Mouse (Mus musculus): ENCODE measurements around the gene Farsb. TPM values are rescaled to one million over a fixed set of nuclear protein-coding genes. Genes with fewer than 3 reads are reported as not detected.

Gene Farsb
- total RNA-seq, 2 experiments from 2014 or later = 45.7 to 50.4 TPM

Other genes starting within 250 kb of the Farsb start
- gene Sgpp2, start 178.6 kb downstream of the Farsb start, total RNA-seq (2021) = not detected
- gene Mogat1, start 22.1 kb upstream of the Farsb start, total RNA-seq (2021) = under 1 TPM; 0.24 to 0.50 TPM
- not detected for gene BC035947, start 23.3 kb upstream of the Farsb start, total RNA-seq (2021)
- 10 to 100 TPM; 11.3 to 14.4 TPM for gene Acsl3, start 168.9 kb upstream of the Farsb start, total RNA-seq (2021)
- 1 to 10 TPM; 2.8 to 3.1 TPM for gene Utp14b, start 169.1 kb upstream of the Farsb start, total RNA-seq (2021)